Mouse (Mus musculus): ENCODE results near the gene Samsn1. TPM values are rescaled to one million over a fixed set of nuclear protein-coding genes. Genes with fewer than 3 reads are reported as not detected.

Samsn1 gene
- polyA plus RNA-seq, 1 experiment from 2014 or later = 0.81 TPM

DNA sequence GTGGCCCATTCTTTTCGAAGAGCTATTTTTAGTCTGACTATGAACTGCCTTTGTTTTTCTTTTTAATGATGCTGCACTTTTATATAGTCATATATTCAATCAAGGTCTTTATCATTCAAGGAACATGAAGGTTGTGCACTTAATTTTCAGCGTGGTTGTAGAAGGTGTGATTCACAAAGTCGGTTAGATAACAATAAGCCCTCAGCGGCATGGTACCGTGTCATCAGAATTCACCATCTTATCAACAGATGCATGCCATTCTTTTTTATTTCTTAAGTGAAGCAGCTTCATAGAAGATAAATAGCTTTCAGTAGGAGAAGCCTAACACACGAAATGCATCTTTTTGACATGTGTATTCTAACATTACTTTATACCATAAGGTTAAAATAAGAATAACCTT, 154.7 kb downstream of the Samsn1 start:
- Histone ChIP-seq H3K4me1 (replicated peaks; ENCODE audit: control insufficient read depth, insufficient read depth) (no peaks in the 10 kb centered on the region), H3K27ac (replicated peaks) (no peak overlapping the region), H3K36me3 (ENCODE audit: control insufficient read depth, insufficient read depth, low read length) (no peaks in the 10 kb centered on the region), H3K4me2 (replicated peaks; ENCODE audit: low read depth) (no peak overlapping the region), H3K4me3 (ENCODE audit: low read depth, low read length) (no peak overlapping the region), H3K9me3 (ENCODE audit: control insufficient read depth, low read length) (no peaks in the 10 kb centered on the region), H3K27me3 (ENCODE audit: control insufficient read depth, insufficient read depth, low read length) (no peaks in the 10 kb centered on the region), H3K9ac (ENCODE audit: low read length) (no peak overlapping the region)
- TF ChIP-seq EP300 (optimal IDR thresholded peaks at IDR 0.05) (no peak), CTCF (IDR thresholded peaks at IDR 0.05; ENCODE audit: low read depth) (no peak)
- 78% methylated on average over 6 of the region's 6 CpGs for WGBS
- ATAC-seq (ENCODE audit: low FRiP score, low TSS enrichment) (no peak), DNase-seq (ENCODE audit: low spot score) (no peak)

DNA sequence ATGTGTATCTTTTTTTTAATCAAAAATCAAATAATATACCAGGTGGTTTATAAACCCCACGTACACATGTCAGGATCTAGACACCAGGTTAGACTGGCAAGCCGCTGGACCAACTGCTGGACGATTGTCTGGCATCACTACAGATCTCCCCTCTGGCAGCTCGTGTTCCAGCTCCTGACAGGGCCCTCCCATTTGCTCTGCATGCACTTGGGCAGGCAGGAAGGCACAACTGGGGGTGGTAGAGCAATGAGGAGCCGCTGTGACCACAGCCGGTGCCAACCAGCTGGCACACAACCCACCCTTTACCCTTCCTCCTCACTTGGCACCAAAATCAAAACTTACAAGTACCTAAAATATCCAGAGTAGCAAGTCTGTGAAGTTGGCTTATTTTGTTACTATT, 156.6 kb downstream of the Samsn1 start:
- H3K9me3 ChIP-seq (ENCODE audit: control insufficient read depth, low read length) = no peaks in the 10 kb centered on the region
- 77% methylated on average over 6 of the region's 6 CpGs for WGBS
- H3K27me3 ChIP-seq (ENCODE audit: control insufficient read depth, insufficient read depth, low read length) = no peaks in the 10 kb centered on the region
- ATAC-seq (ENCODE audit: low FRiP score, low TSS enrichment) (no peak), DNase-seq (ENCODE audit: low spot score) (no peak)
- H3K27ac ChIP-seq (replicated peaks) = no peak overlapping the region
- no peaks in the 10 kb centered on the region for H3K4me1 ChIP-seq (replicated peaks; ENCODE audit: control insufficient read depth, insufficient read depth)
- no peaks in the 10 kb centered on the region for H3K36me3 ChIP-seq (ENCODE audit: control insufficient read depth, insufficient read depth, low read length)
- no peak overlapping the region for H3K9ac ChIP-seq (ENCODE audit: low read length)
- TF ChIP-seq EP300 (optimal IDR thresholded peaks at IDR 0.05) (no peak), CTCF (IDR thresholded peaks at IDR 0.05; ENCODE audit: low read depth) (no peak)
- no peak overlapping the region for H3K4me2 ChIP-seq (replicated peaks; ENCODE audit: low read depth)
- H3K4me3 ChIP-seq (ENCODE audit: low read depth, low read length) = no peak overlapping the region

DNA sequence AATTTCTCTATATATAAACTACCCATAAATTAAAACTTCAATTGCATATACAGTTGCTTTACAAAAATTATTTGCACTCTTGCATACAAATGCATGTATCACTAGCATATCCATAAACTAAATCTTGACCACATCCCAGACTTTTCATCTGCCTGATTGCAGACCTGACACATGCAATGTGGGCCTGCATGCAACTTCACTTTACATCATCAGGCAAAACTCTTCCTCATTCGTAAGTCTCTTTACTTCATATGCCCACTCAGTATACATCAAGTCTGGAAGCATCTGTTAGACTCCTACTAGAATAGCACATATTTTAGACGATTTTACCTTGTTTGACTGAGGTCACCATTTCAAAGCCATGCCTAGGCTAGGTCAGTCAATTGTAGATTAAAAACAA, 157.4 kb downstream of the Samsn1 start:
- no peak overlapping the region for H3K4me2 ChIP-seq (replicated peaks; ENCODE audit: low read depth)
- WGBS = 53% methylated on average over 2 of the region's 2 CpGs
- TF ChIP-seq CTCF (IDR thresholded peaks at IDR 0.05; ENCODE audit: low read depth) (no peak), EP300 (optimal IDR thresholded peaks at IDR 0.05) (no peak)
- H3K36me3 ChIP-seq (ENCODE audit: control insufficient read depth, insufficient read depth, low read length) = no peaks in the 10 kb centered on the region
- DNase-seq (ENCODE audit: low spot score) (no peak), ATAC-seq (ENCODE audit: low FRiP score, low TSS enrichment) (no peak)
- H3K4me1 ChIP-seq (replicated peaks; ENCODE audit: control insufficient read depth, insufficient read depth) = no peaks in the 10 kb centered on the region
- no peaks in the 10 kb centered on the region for H3K27me3 ChIP-seq (ENCODE audit: control insufficient read depth, insufficient read depth, low read length)
- H3K4me3 ChIP-seq (ENCODE audit: low read depth, low read length) = no peak overlapping the region
- no peak overlapping the region for H3K27ac ChIP-seq (replicated peaks)
- H3K9ac ChIP-seq (ENCODE audit: low read length) = no peak overlapping the region
- no peaks in the 10 kb centered on the region for H3K9me3 ChIP-seq (ENCODE audit: control insufficient read depth, low read length)

DNA sequence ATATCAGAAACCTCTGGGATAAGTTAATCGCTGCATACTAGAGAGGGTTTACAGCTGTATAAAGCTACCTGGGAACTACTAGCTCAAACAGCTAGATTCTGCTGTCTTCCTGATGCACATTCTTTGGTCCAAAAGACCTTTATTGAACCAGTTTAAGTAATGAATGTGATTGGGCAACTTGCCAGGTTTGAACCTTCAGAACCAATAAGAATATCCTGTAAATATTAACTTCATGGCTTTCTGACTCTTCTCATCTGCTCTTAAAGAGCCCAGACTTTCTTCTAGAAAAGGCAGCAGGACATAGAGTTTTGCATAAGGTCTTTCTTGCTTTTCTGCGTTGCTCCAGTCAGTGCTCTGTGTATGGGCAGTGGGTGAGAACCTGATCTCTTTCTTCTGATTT, 165.7 kb downstream of the Samsn1 start:
- DNase-seq (ENCODE audit: low spot score) (no peak), ATAC-seq (ENCODE audit: low FRiP score, low TSS enrichment) (no peak)
- Histone ChIP-seq H3K27me3 (ENCODE audit: control insufficient read depth, insufficient read depth, low read length) (no peaks in the 10 kb centered on the region), H3K9ac (ENCODE audit: low read length) (no peak overlapping the region), H3K9me3 (ENCODE audit: control insufficient read depth, low read length) (no peaks in the 10 kb centered on the region), H3K4me2 (replicated peaks; ENCODE audit: low read depth) (no peak overlapping the region), H3K36me3 (ENCODE audit: control insufficient read depth, insufficient read depth, low read length) (no peaks in the 10 kb centered on the region), H3K4me3 (ENCODE audit: low read depth, low read length) (no peak overlapping the region), H3K4me1 (replicated peaks; ENCODE audit: control insufficient read depth, insufficient read depth) (no peaks in the 10 kb centered on the region), H3K27ac (replicated peaks) (no peak overlapping the region)
- no peak for TF ChIP-seq CTCF (IDR thresholded peaks at IDR 0.05; ENCODE audit: low read depth)
- WGBS = 61% methylated on average over 2 of the region's 2 CpGs

DNA sequence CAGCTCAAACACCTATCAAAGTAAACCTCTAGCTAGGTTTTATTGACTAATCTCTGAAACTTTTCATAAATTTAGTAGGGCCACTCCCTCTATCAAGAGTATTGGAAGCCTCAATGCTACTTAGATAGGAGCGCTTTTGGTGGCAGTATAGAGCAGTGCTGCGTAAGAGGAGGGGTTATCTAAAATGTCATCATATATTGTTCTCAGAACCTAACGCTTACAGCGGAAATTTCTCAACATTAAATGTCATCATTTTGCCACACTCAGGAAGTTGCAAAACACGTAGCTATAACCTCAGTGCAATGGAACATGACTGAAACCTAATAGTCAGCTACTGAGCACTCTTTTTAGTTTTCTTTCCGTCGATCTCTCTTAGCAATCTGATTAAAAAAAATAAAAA, 166.7 kb downstream of the Samsn1 start:
- Histone ChIP-seq H3K36me3 (ENCODE audit: control insufficient read depth, insufficient read depth, low read length) (no peaks in the 10 kb centered on the region), H3K4me1 (replicated peaks; ENCODE audit: control insufficient read depth, insufficient read depth) (no peaks in the 10 kb centered on the region), H3K4me3 (ENCODE audit: low read depth, low read length) (no peak overlapping the region), H3K27ac (replicated peaks) (no peak overlapping the region), H3K9me3 (ENCODE audit: control insufficient read depth, low read length) (no peaks in the 10 kb centered on the region), H3K9ac (ENCODE audit: low read length) (no peak overlapping the region), H3K27me3 (ENCODE audit: control insufficient read depth, insufficient read depth, low read length) (no peaks in the 10 kb centered on the region), H3K4me2 (replicated peaks; ENCODE audit: low read depth) (no peak overlapping the region)
- ATAC-seq (ENCODE audit: low FRiP score, low TSS enrichment) = no peak
- WGBS = 73% methylated on average over 7 of the region's 7 CpGs
- DNase-seq (ENCODE audit: low spot score) = no peak
- TF ChIP-seq CTCF (IDR thresholded peaks at IDR 0.05; ENCODE audit: low read depth) (no peak), EP300 (optimal IDR thresholded peaks at IDR 0.05) (no peak)

DNA sequence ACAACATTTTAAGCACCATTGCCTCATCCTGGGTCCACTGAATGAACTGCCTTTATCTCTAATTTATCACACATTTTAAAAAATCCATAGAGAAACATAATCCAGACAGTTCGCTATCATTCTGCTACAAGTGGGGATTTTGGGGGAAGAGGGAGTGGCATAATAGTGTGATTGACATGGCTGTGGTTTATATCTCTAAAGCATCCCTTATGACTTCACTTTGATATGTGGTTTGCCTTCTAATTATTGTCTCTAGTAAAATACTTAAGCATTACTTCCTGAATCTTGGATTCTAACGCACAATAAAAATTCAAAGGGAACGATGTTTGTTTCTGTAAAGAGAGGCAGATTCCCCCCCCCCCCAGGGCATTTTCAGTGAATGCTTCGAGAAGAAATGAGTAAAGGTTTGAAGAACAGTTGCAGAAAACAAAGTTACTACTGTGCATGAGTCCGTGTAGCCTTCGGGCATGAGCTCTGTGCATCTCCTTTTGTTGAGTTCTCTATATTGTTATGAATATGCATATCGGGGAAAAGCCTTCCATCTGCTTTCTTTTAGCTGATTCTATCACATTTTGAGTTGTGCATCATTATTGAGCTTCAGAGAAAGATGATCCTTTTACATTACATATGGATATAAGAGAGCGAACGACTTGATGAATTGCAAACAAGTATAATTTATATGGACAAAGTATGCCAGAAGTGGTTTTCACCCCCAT, 168.4 kb downstream of the Samsn1 start:
- TF ChIP-seq EP300 (optimal IDR thresholded peaks at IDR 0.05) = no peak
- no peak for TF ChIP-seq CTCF (IDR thresholded peaks at IDR 0.05; ENCODE audit: low read depth)
- Histone ChIP-seq H3K27ac (replicated peaks) (no peak overlapping the region), H3K27me3 (ENCODE audit: control insufficient read depth, insufficient read depth, low read length) (no peaks in the 10 kb centered on the region), H3K4me3 (ENCODE audit: low read depth, low read length) (no peak overlapping the region), H3K4me2 (replicated peaks; ENCODE audit: low read depth) (no peak overlapping the region), H3K9ac (ENCODE audit: low read length) (no peak overlapping the region), H3K4me1 (replicated peaks; ENCODE audit: control insufficient read depth, insufficient read depth) (no peaks in the 10 kb centered on the region), H3K36me3 (ENCODE audit: control insufficient read depth, insufficient read depth, low read length) (no peaks in the 10 kb centered on the region), H3K9me3 (ENCODE audit: control insufficient read depth, low read length) (no peaks in the 10 kb centered on the region)
- 83% methylated on average over 9 of the region's 9 CpGs for WGBS
- ATAC-seq (ENCODE audit: low FRiP score, low TSS enrichment) = no peak
- no peak for DNase-seq (ENCODE audit: low spot score)
